Mouse (Mus musculus) liver, embryonic 13.5 days (tissue): ENCODE measurements around the gene Plekhh1. TPM values are rescaled to one million over a fixed set of nuclear protein-coding genes. Genes with fewer than 3 reads are reported as not detected.

Experiments
- ATAC-seq: fragments of 200-750 bp; cut with Nextera tagmentation; 2 replicates; pipeline ENCODE4 v1.8.0; 2017; ENCODE audit warnings: low read depth, mild to moderate bottlenecking, moderate number of reproducible peaks, moderate library complexity
- DNase-seq: peaks from one replicate; pipeline ENCODE4 v3.0.0; 2022
- H3K27ac ChIP-seq: fragments of 300-500 bp; sonication (generic); 2 replicates; pipeline ENCODE4 v1.5.1; 2015; ENCODE audit warnings: moderate library complexity, mild to moderate bottlenecking, inconsistent platforms
- H3K27me3 ChIP-seq: fragments of 300-500 bp; sonication (generic); 2 replicates; pipeline ENCODE4 v1.6.1; 2015; ENCODE audit warnings: mild to moderate bottlenecking, inconsistent platforms
- H3K36me3 ChIP-seq: fragments of 300-500 bp; sonication (generic); 2 replicates; pipeline ENCODE4 v1.6.1; 2015; ENCODE audit warnings: mild to moderate bottlenecking, inconsistent platforms
- H3K4me1 ChIP-seq: fragments of 300-500 bp; sonication (generic); replicated peaks from 2 replicates; pipeline ENCODE4 v1.6.1; 2015; ENCODE audit warnings: inconsistent platforms
- H3K4me2 ChIP-seq: fragments of 300-500 bp; sonication (generic); 2 replicates; pipeline ENCODE4 v1.6.1; 2015; ENCODE audit warnings: inconsistent platforms, mild to moderate bottlenecking, moderate library complexity
- H3K4me3 ChIP-seq: fragments of 300-500 bp; sonication (generic); replicated peaks from 2 replicates; pipeline ENCODE4 v1.5.1; 2015; ENCODE audit warnings: mild to moderate bottlenecking, inconsistent platforms
- H3K9ac ChIP-seq: fragments of 300-500 bp; sonication (generic); 2 replicates; pipeline ENCODE4 v1.6.1; 2015; ENCODE audit warnings: mild to moderate bottlenecking, inconsistent platforms
- H3K9me3 ChIP-seq: fragments of 300-500 bp; sonication (generic); replicated peaks from 2 replicates; pipeline ENCODE4 v1.6.1; 2016; ENCODE audit warnings: inconsistent platforms
- WGBS: fragments of 180-500 bp; shearing (Covaris S2); methylation state at CpG from one replicate; pipeline ENCODE4 v1.1.7; 2015; ENCODE audit not compliant: insufficient replicate concordance; 5-methylcytosine and 5-hydroxymethylcytosine counted together
- polyA plus RNA-seq: library from polyadenylated mRNA; unstranded; fragments of >200 nt; fragmentation: Nextera tagmentation; extraction: Ambion mirVana; gene quantifications from 2 replicates; pipeline ENCODE4 v1.2.1, GENCODE M21; 2015

Gene Plekhh1
- polyA plus RNA-seq, 1 experiment from 2014 or later = 0.13 TPM

DNA sequence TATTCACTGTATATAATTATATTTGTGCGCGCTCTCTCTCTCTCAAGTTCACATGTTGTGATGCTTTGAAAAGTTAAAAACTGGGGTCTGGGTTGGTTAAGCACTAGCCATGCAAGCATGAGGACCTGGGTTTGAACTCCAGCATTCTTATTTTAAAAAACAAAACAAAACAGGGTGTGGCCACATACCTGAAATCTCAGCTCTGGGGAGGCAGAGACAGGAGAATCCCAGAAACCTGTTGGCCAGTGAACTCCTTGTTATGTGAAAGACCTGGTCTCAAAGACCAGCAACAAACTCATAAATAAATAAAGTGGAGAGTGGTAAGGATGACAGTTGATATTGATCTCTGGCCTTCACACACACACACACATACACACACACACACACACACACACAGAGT is 5.4 kb downstream of the Plekhh1 start:
- Histone ChIP-seq H3K9me3 (no peaks in the 10 kb centered on the region), H3K4me3 (no peak overlapping the region), H3K27me3 (peaks cover 27% of the 10 kb centered on the region), H3K4me2 (no peak overlapping the region), H3K4me1 (peaks cover 5% of the 10 kb centered on the region), H3K27ac (no peak overlapping the region), H3K9ac (no peak overlapping the region), H3K36me3 (no peaks in the 10 kb centered on the region)
- DNase-seq (no peak), ATAC-seq (no peak)
- 93% methylated on average over 2 of the region's 2 CpGs for WGBS

DNA sequence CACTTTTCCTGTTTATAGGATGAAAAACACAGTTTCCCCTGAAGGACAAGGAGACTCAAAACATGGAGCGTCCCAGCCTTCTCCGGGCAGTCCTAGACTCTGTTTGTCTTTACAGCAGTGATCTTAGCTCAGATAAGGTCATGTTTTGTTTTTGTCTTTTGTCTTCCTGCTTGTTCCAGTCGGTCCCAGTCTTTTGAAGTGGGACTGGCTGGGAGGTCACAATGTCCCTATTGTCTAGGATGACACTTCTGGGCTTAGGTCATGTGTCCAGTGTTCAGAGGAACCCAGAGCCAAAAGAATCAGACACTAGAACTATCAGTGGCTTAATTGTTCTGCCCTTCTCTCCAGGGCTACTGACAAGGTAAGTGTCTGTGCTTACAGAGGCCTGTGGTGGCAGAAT is 6.4 kb downstream of the Plekhh1 start:
- Histone ChIP-seq H3K27ac (no peak overlapping the region), H3K4me2 (no peak overlapping the region), H3K9ac (no peak overlapping the region), H3K27me3 (peaks cover 17% of the 10 kb centered on the region), H3K4me3 (no peak overlapping the region), H3K4me1 (no peaks in the 10 kb centered on the region), H3K36me3 (no peaks in the 10 kb centered on the region), H3K9me3 (no peaks in the 10 kb centered on the region)
- ATAC-seq (no peak), DNase-seq (no peak)
- 26% methylated on average over 3 of the region's 3 CpGs for WGBS

DNA sequence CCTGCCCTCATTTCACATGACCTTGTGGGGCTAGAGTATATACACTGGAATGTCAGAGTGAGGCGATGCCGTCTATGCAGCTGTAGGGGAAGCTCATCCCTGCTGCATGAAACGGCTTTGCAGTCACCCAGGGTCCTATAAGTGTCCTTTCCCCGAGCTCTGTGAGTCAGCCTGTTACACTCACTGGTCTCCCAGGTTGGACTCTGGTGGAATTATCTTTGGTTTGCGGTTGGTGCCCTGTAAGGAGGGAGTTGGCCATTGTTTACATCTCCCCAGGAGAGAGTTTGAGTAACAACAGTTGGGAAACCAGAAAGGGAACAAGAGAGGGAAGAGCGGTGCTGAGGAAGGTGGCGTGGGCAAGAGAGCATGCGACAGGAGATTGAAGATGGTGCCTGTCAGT is 10.7 kb downstream of the Plekhh1 start:
- WGBS = 60% methylated on average over 8 of the region's 8 CpGs
- Histone ChIP-seq H3K4me1 (peaks cover 9% of the 10 kb centered on the region), H3K36me3 (no peaks in the 10 kb centered on the region), H3K9me3 (no peaks in the 10 kb centered on the region), H3K4me3 (no peak overlapping the region), H3K27me3 (no peaks in the 10 kb centered on the region), H3K27ac (no peak overlapping the region), H3K9ac (no peak overlapping the region), H3K4me2 (no peak overlapping the region)
- DNase-seq (no peak), ATAC-seq (no peak)

DNA sequence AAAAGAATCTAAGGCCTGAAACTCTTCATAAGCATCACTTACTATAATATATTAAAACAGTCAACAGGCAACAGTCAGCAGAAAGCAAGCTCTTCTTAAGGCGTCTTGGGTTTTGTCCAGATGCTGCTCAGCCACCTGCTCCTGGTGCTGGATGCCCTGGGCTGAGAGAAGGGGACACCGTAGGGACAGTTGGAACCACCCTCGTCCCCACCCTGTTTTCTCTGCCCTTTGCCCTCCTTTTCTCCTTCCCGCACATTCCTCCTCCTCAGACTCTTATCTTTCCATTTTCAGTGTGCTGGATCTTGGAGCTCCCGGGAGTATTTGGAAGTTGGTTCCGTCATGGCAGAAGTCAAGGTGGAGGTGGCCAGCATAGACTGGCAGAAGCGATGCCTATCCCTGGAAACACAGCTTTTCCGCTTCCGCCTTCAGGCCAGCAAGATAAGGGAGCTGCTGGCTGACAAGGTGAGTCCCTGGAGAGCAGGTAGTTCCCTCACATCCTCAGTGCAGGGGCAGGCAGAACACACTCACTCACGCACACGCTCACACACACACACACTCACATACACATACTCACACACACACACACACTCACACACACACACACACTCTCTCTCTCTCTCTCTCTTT is 11.4 kb downstream of the Plekhh1 start:
- Histone ChIP-seq H3K4me1 (peaks cover 9% of the 10 kb centered on the region), H3K9me3 (no peaks in the 10 kb centered on the region), H3K4me3 (no peak overlapping the region), H3K36me3 (no peaks in the 10 kb centered on the region), H3K4me2 (no peak overlapping the region), H3K27me3 (no peaks in the 10 kb centered on the region), H3K27ac (no peak overlapping the region), H3K9ac (no peak overlapping the region)
- DNase-seq (no peak), ATAC-seq (no peak)
- 69% methylated on average over 11 of the region's 11 CpGs for WGBS

DNA sequence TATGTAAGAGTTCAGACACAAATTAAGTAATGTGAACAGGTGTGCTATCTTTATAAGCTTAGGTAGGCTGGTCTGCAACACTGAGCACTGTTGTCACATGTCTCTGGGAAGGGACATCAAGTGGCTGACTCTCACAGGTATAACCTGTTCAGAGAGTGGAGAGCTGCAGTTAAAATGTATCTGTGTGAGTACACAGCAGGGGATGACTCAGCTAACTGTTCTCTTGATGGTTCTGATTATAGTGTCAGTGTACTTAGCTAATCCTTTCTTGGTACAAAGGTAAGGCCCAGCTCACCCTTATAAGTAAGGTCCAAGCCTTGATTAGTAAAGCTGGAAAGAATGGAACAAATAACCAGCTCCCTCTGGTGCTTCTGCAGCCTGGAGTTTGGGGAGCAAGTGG is 12.5 kb downstream of the Plekhh1 start:
- no peak overlapping the region for H3K27ac ChIP-seq
- no peak for ATAC-seq

DNA sequence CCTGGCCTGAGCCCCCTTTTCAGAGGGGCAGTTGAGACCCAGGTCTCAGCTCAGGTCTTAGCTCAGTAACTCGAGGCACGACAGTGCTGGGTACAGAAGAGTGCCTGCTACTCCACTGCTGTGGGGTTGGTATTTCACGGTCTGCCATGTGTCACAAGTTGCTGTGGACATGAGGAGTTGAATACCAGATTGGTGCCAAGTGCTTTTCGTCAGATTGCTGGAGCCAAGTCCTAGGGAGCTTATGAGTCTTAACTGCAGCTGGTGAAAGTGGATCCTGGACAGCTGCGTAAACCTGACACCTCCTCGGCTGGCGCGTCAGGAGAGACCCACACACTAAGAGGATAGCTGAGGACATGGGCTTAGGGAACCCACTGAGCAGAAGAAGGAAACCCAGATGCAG is 15.7 kb downstream of the Plekhh1 start:
- Histone ChIP-seq H3K4me1 (peaks cover 9% of the 10 kb centered on the region), H3K9me3 (no peaks in the 10 kb centered on the region), H3K9ac (no peak overlapping the region), H3K27ac (no peak overlapping the region), H3K27me3 (no peaks in the 10 kb centered on the region), H3K4me2 (no peak overlapping the region), H3K36me3 (no peaks in the 10 kb centered on the region), H3K4me3 (no peak overlapping the region)
- WGBS = 72% methylated on average over 8 of the region's 8 CpGs
- DNase-seq (no peak), ATAC-seq (no peak)

More for the DNA sequence above, 12.5 kb downstream of the Plekhh1 start:
- H3K36me3 ChIP-seq = no peaks in the 10 kb centered on the region
- no peaks in the 10 kb centered on the region for H3K9me3 ChIP-seq
- no peak for DNase-seq
- H3K4me2 ChIP-seq = no peak overlapping the region
- peaks cover 9% of the 10 kb centered on the region for H3K4me1 ChIP-seq
- no peaks in the 10 kb centered on the region for H3K27me3 ChIP-seq
- no peak overlapping the region for H3K4me3 ChIP-seq
- H3K9ac ChIP-seq = no peak overlapping the region

DNA sequence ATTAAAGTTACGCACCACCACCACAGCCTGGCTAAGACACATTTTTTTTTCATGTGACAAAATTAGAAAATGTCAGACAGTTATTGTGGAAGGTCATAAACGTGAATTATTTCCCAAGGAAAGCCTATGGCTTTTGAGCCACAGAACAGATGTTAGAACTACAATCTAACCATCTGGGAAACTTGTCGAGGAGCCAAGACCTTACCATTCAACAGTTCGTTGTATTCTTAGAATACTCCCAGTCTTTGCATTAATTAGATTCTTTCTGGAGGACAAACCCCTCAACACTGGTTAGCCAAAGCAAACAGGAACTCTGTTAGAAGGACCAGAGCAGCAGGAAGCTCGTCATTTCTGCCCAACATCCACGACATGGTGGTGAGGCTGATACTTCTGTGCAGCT is 17.2 kb downstream of the Plekhh1 start:
- Histone ChIP-seq H3K4me2 (no peak overlapping the region), H3K9ac (no peak overlapping the region), H3K27me3 (no peaks in the 10 kb centered on the region), H3K36me3 (no peaks in the 10 kb centered on the region), H3K9me3 (no peaks in the 10 kb centered on the region), H3K4me3 (no peak overlapping the region), H3K4me1 (peaks cover 7% of the 10 kb centered on the region), H3K27ac (no peak overlapping the region)
- ATAC-seq = no peak
- WGBS = 57% methylated on average over 6 of the region's 6 CpGs
- no peak for DNase-seq

DNA sequence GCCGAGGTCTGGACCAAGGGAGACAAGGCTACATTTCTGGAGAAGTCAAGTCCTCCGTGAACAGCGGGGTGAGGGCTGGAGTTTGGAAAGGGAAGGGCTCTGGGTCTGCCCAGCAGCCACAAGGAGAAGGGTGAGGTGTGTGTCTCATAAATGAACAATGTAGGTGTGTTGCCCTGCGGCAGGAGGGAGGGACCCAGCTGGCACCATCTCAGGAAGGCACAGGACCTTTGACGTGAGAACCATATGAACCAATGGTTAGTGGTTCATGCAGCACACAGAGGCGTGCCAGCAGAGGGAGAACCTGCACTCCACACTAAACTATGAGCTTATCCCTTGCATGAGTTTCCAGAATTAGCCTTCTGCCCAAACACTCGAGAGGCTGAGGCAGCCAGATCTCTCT is 18.2 kb downstream of the Plekhh1 start:
- 67% methylated on average over 7 of the region's 7 CpGs for WGBS
- Histone ChIP-seq H3K36me3 (no peaks in the 10 kb centered on the region), H3K9me3 (no peaks in the 10 kb centered on the region), H3K27me3 (no peaks in the 10 kb centered on the region), H3K27ac (no peak overlapping the region), H3K4me3 (no peak overlapping the region), H3K4me1 (no peaks in the 10 kb centered on the region), H3K4me2 (no peak overlapping the region), H3K9ac (no peak overlapping the region)
- ATAC-seq (no peak), DNase-seq (no peak)

DNA sequence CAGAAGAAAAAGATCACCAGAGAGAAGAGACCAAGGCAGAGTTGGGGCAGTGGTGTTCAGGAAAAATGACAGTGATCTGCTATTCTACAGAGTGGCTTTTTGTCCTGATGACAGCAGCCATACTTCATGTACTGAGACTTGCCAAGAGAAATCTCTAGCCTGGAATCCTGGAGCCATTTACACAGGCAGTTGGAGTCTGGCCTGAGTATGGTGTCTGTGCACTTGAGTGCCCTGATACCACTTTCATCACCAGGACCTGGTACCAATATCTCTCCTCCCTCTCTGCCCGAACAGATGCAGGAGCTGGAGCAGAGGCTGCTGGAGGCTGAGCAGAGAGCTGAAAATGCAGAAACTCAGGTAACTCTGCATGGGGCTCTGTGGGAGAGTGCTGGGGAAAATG is 19.9 kb downstream of the Plekhh1 start:
- WGBS = 46% methylated on average over 1 of the region's 1 CpGs
- Histone ChIP-seq H3K27ac (no peak overlapping the region), H3K4me2 (no peak overlapping the region), H3K27me3 (no peaks in the 10 kb centered on the region), H3K9me3 (no peaks in the 10 kb centered on the region), H3K4me1 (peaks cover 7% of the 10 kb centered on the region), H3K4me3 (no peak overlapping the region), H3K9ac (no peak overlapping the region), H3K36me3 (no peaks in the 10 kb centered on the region)
- ATAC-seq = no peak
- no peak for DNase-seq

DNA sequence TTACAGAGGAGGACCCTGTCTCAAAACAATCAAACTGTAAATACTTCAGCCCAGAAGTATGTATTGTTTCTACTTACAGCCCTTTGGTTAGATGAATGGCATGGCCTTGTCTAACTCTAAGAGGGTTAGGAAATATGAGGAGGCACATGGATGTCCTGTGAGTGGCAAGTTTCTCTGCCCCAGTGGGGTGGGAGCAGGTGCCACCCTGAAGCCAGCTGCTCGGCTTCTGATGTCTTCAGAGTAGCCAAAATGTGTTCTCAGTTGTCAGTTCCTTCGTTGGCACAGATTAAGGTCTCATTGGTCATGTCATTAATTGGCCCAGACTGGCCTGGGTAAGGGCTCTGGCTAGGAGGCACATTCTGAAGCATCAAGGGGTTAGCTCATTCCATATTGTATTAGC is 20.8 kb downstream of the Plekhh1 start:
- Histone ChIP-seq H3K4me3 (no peak overlapping the region), H3K9me3 (no peaks in the 10 kb centered on the region), H3K9ac (no peak overlapping the region), H3K27ac (no peak overlapping the region), H3K36me3 (no peaks in the 10 kb centered on the region), H3K4me2 (no peak overlapping the region), H3K4me1 (peaks cover 11% of the 10 kb centered on the region), H3K27me3 (no peaks in the 10 kb centered on the region)
- no peak for ATAC-seq
- DNase-seq = no peak
- 64% methylated on average over 2 of the region's 2 CpGs for WGBS

DNA sequence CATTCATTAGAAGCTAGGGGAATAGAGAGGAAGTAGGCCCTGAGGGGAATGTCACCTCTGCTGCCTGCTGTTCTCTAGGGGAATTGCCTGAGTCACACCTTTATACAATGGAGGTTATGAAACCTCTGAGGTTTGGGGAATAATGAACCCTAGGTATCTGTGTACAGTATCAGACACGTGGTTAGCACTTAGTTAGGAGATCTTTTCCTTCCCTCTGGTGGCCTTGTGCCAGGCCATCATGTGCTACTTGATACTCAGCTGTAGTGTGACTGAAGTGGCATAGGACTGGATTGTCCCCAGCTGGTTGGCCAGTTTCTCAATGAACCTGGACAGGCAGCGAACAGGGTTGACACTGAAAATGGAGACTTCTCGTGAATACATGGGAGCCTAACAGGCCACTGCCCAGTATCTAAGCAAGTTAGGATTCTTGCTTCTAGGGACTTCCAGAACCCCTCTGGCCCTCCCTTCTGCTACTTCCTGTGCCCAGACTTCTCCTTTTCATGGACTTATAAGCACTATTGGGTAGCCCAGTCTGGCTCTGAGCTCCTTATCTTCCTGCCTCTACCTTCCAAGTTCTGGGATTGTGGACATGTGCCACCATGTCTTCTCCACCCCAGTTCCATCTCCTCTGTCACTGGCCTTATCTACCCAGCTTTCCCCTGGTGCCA is 21.7 kb downstream of the Plekhh1 start:
- no peaks in the 10 kb centered on the region for H3K36me3 ChIP-seq
- WGBS = 56% methylated on average over 3 of the region's 3 CpGs
- no peak overlapping the region for H3K27ac ChIP-seq
- no peak overlapping the region for H3K4me3 ChIP-seq
- no peak overlapping the region for H3K4me2 ChIP-seq
- no peak for ATAC-seq
- peaks cover 18% of the 10 kb centered on the region for H3K4me1 ChIP-seq
- H3K9me3 ChIP-seq = no peaks in the 10 kb centered on the region
- H3K9ac ChIP-seq = no peak overlapping the region
- no peaks in the 10 kb centered on the region for H3K27me3 ChIP-seq
- no peak for DNase-seq

DNA sequence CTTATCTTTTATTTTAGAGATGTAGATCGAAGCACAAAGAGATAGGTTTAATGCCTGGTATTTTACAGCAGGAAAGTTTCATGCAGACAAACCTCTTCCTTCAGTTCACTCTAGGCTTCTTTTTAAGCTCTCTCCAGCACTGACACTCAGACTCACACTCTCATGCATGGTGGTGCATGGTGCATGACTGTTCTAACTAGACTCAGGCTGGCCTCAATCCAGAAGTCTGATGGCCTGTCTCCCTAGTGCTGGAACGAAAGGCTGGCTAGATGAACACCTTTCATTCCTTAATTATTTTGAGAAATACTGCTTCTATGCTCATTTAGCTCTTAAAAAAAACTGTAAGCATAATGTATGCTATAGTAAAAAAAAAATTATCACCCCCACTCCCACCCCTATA is 23.1 kb downstream of the Plekhh1 start:
- Histone ChIP-seq H3K27ac (no peak overlapping the region), H3K9me3 (no peaks in the 10 kb centered on the region), H3K4me1 (peaks cover 20% of the 10 kb centered on the region), H3K4me3 (no peak overlapping the region), H3K27me3 (no peaks in the 10 kb centered on the region), H3K4me2 (no peak overlapping the region), H3K36me3 (no peaks in the 10 kb centered on the region), H3K9ac (no peak overlapping the region)
- no peak for ATAC-seq
- DNase-seq = no peak
- 72% methylated on average over 2 of the region's 2 CpGs for WGBS
